In genomic region chr9:118255751-118256266, GRCm38 (mm10) we compare ENCODE assay signal across 10 mouse cellular contexts.
DNase-seq lines count a peak whose midpoint lies in the region; ATAC-seq lines count a peak whose summit lies in the region.
"Had no signal": no experiment of that assay in that cellular context is flagged by ENCODE, and none has a peak within 500 bp of the region (broad histone marks: within the 10 kb centered on the region; RNA-seq: fewer than 3 reads in every experiment).

No protein-coding gene starts in this region.

- H3K4me3 ChIP-seq in hindbrain, embryonic 13.5 days = no peak overlapping the region
- H3K4me3 ChIP-seq: liver, embryonic 13.5 days; myocyte had no signal

- peak; percentile 17 for DNase-seq in cerebellum, adult 9-11 months
- DNase-seq in cerebellum, postnatal 36 days = no peak
- peak; percentile 19 for DNase-seq in embryo, embryonic 11.5 days (ENCODE audit: low read depth, low spot score)
- peak; percentile 31 for DNase-seq in neural tube, embryonic 10.5 days (ENCODE audit: extremely low spot score, low spot score)
- DNase-seq in lung, adult 18-20 months = no peak
- DNase-seq in gastrocnemius, adult 18-20 months (ENCODE audit: low spot score) = no peak
- DNase-seq: liver, embryonic 13.5 days had no signal

- peaks cover 9% of the 10 kb centered on the region for H3K4me1 ChIP-seq in hindbrain, embryonic 13.5 days (replicated peaks)
- H3K4me1 ChIP-seq: liver, embryonic 13.5 days had no signal

- no peak overlapping the region for H3K4me2 ChIP-seq in hindbrain, embryonic 13.5 days
- H3K4me2 ChIP-seq: liver, embryonic 13.5 days had no signal

- H3K36me3 ChIP-seq in hindbrain, embryonic 13.5 days = no peaks in the 10 kb centered on the region
- H3K36me3 ChIP-seq: liver, embryonic 13.5 days had no signal

- H3K9ac ChIP-seq in hindbrain, embryonic 13.5 days = no peak overlapping the region
- H3K9ac ChIP-seq: liver, embryonic 13.5 days had no signal

- no peaks in the 10 kb centered on the region for H3K9me3 ChIP-seq in hindbrain, embryonic 13.5 days
- H3K9me3 ChIP-seq: liver, embryonic 13.5 days had no signal

- H3K27me3 ChIP-seq in hindbrain, embryonic 13.5 days = no peaks in the 10 kb centered on the region; the same call in 1 of the 2 replicates
- H3K27me3 ChIP-seq: liver, embryonic 13.5 days had no signal

- peak; percentile 57; the same call in 1 of the 2 replicates for ATAC-seq in hindbrain, embryonic 13.5 days (ENCODE audit: low FRiP score)
- ATAC-seq in inflammation-experienced regulatory T-cells, adult 6 months = no peak

- no peak overlapping the region for H3K27ac ChIP-seq in hindbrain, embryonic 13.5 days
- H3K27ac ChIP-seq: liver, embryonic 13.5 days had no signal

- 6% methylated on average over 11 of the region's 11 CpGs for WGBS in hindbrain, embryonic 13.5 days

Comparison
In these comparisons a context has a peak if more than half of its experiments do, and no peak if none do; other contexts are left out.
1. DNase-seq: peak in cerebellum, adult 9-11 months (single experiment), embryo, embryonic 11.5 days (single experiment) and neural tube, embryonic 10.5 days (single experiment); none in cerebellum, postnatal 36 days (0 of 2), lung, adult 18-20 months (0 of 2) and gastrocnemius, adult 18-20 months (single experiment).